Mouse (Mus musculus) intestine, embryonic 16.5 days (tissue): ENCODE results near the gene Deaf1. TPM values are rescaled to one million over a fixed set of nuclear protein-coding genes. Genes with fewer than 3 reads are reported as not detected.
A peak's percentile ranks its signal among the peaks of the same experiment; 100 is the strongest.

Experiments
- ATAC-seq: fragments of 200-750 bp; cut with Nextera tagmentation; 2 replicates; pipeline ENCODE4 v1.8.0; 2017; ENCODE audit warnings: moderate TSS enrichment, moderate library complexity
- H3K27ac ChIP-seq: fragments of 300-500 bp; sonication (generic); 2 replicates; pipeline ENCODE4 v1.5.1; 2014; ENCODE audit warnings: mild to moderate bottlenecking, low read length
- H3K27me3 ChIP-seq: fragments of 300-500 bp; sonication (generic); replicated peaks from 2 replicates; pipeline ENCODE4 v1.6.1; 2014; ENCODE audit warnings: low read length, control low read depth, mixed read lengths; ENCODE audit not compliant: control insufficient read depth, insufficient read depth
- H3K36me3 ChIP-seq: fragments of 300-500 bp; sonication (generic); 2 replicates; pipeline ENCODE4 v1.6.1; 2014; ENCODE audit warnings: low read length, control low read depth; ENCODE audit not compliant: control insufficient read depth, insufficient read depth
- H3K4me1 ChIP-seq: fragments of 300-500 bp; sonication (generic); 2 replicates; pipeline ENCODE4 v1.6.1; 2014; ENCODE audit warnings: low read length, control low read depth, mixed read lengths; ENCODE audit not compliant: control insufficient read depth, insufficient read depth
- H3K4me2 ChIP-seq: fragments of 300-500 bp; sonication (generic); 2 replicates; pipeline ENCODE4 v1.6.1; 2014; ENCODE audit warnings: low read depth, low read length, control low read depth
- H3K4me3 ChIP-seq: fragments of 300-500 bp; sonication (generic); 2 replicates; pipeline ENCODE4 v1.5.1; 2014; ENCODE audit warnings: mild to moderate bottlenecking, low read length
- H3K9ac ChIP-seq: fragments of 300-500 bp; sonication (generic); 2 replicates; pipeline ENCODE4 v1.6.1; 2014; ENCODE audit warnings: low read depth, low read length
- H3K9me3 ChIP-seq: fragments of 300-500 bp; sonication (generic); 2 replicates; pipeline ENCODE4 v1.6.1; 2016; ENCODE audit warnings: low read length, control low read depth; ENCODE audit not compliant: control insufficient read depth
- WGBS: fragments of 180-500 bp; shearing (Covaris S2); extraction: QIAGEN DNeasy Blood & Tissue Kit; methylation state at CpG from one replicate; pipeline ENCODE4 v1.1.7; 2014; 5-methylcytosine and 5-hydroxymethylcytosine counted together
- polyA plus RNA-seq: library from polyadenylated mRNA; unstranded; fragments of >200 nt; fragmentation: Nextera tagmentation; extraction: Ambion mirVana; gene quantifications from 2 replicates; pipeline ENCODE4 v1.2.1, GENCODE M21; 2015

Gene Deaf1
- polyA plus RNA-seq: 61.0 and 64.4 TPM in 2 replicates

- peaks cover 20% of the 10 kb centered on the region for H3K4me1 ChIP-seq
- peak within 1 kb of the TSS; percentile 71 for H3K4me3 ChIP-seq
- peak; percentile 95 for ATAC-seq
- H3K9ac ChIP-seq: peak within 1 kb of the TSS; percentile 95
- peak within 1 kb of the TSS; percentile 99 for H3K4me2 ChIP-seq
- no peaks in the 10 kb centered on the region for H3K27me3 ChIP-seq
- H3K36me3 ChIP-seq: peaks cover under 1% of the 10 kb centered on the region; the same call in 1 of the 2 replicates
- H3K27ac ChIP-seq: peak within 1 kb of the TSS; percentile 100
- no peaks in the 10 kb centered on the region for H3K9me3 ChIP-seq
- WGBS: under 1% methylated on average over 105 of the region's 105 CpGs
These were observed at the start of gene Deaf1, which contains the start of gene Tmem80 for GRCm38 (mm10) chr7:141327469-141328372. TSS of gene Deaf1 (minus strand) at chr7:141327690. TSS of gene Tmem80 (plus strand) at chr7:141327739.

DNA sequence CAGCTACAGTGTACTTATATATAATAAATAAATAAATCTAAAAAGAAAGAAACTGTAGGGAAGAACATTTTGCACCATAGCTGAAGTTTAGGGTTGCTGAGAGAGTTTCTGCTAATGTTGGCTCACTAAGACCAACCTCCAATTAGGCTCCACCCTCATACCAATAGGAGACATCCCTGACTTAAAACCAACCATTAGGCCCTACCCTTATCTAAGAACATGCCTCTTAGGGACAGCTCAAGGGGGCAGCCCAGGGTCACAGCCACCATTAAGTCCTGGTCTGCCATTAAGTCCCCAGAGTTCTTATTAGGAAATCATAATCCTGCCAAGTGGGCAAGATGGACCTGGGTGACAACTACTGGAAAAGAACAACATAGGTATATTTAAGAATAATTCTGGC is 46.9 kb upstream of the Deaf1 start:
- no peak for ATAC-seq

DNA sequence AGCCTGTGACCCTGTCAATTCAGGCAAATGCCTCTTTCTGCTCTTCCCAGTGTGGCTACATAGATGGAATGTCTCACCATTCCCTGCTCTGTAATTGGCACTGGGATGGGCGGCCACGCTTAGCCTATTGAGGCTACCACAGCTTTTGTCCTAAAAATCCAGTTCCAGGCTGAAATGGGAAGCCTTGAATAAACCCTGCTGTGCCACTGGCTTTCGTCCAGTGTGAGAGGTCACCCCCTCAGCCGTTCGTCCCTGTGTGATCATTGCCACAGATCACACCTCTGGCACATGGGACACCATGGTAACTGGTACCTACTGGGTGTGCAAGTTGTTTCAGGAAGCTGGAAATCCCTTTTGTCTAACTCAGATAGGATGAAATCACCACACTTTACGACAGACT is 46.1 kb upstream of the Deaf1 start:
- Histone ChIP-seq H3K9me3 (no peaks in the 10 kb centered on the region), H3K4me1 (0 out of 2 replicates have a peak, but pooled peaks cover 5% of the 10 kb centered on the region), H3K9ac (no peak overlapping the region), H3K4me3 (no peak overlapping the region), H3K27me3 (no peaks in the 10 kb centered on the region), H3K36me3 (no peaks in the 10 kb centered on the region), H3K27ac (0 out of 2 replicates have a peak overlapping the region, but pooled peaks have one; percentile 5), H3K4me2 (no peak overlapping the region)
- 68% methylated on average over 6 of the region's 6 CpGs for WGBS
- no peak for ATAC-seq

More for the DNA sequence above, 46.9 kb upstream of the Deaf1 start:
- Histone ChIP-seq H3K4me2 (no peak overlapping the region), H3K4me1 (0 out of 2 replicates have a peak, but pooled peaks cover 5% of the 10 kb centered on the region), H3K9me3 (no peaks in the 10 kb centered on the region), H3K4me3 (no peak overlapping the region), H3K9ac (no peak overlapping the region), H3K27me3 (no peaks in the 10 kb centered on the region), H3K27ac (no peak overlapping the region), H3K36me3 (no peaks in the 10 kb centered on the region)

DNA sequence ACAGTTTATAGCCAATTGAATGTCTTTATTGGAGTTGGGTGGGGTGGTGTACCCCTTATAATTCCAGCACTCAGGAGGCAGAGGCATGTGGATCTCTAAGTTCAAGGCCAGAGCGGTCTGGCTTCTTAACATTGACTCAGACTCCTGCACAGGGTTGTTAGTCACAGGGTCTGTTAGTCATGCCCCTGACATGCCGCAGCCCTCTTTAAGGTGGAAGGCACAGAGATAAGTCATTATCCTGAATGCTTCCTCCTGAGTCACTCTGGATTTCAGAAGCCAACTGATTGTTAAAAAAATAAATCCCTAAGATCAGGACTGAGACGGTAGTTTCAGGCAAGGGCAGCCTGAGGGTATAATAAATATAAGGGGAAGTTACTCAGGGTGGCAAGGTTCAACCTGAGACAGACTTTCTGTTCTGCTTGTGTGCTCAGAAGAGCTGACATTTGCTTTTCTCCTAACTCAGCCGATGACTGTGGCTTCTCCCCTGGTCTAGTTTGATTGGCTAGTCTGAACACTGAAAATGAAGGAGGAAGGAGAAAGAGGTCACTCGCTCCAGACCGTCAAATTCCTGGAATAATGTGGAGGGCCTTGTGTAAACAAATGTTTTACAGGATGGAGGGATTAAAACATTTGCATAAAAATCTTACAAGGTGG is 44.6 kb upstream of the Deaf1 start:
- Histone ChIP-seq H3K9ac (0 out of 2 replicates have a peak overlapping the region, but pooled peaks have one; percentile 10), H3K27ac (peak overlapping the region; percentile 75), H3K36me3 (no peaks in the 10 kb centered on the region), H3K27me3 (no peaks in the 10 kb centered on the region), H3K9me3 (no peaks in the 10 kb centered on the region), H3K4me2 (no peak overlapping the region), H3K4me1 (0 out of 2 replicates have a peak, but pooled peaks cover 5% of the 10 kb centered on the region), H3K4me3 (no peak overlapping the region)
- ATAC-seq: peak; percentile 85
- WGBS: 33% methylated on average over 6 of the region's 6 CpGs

- no peaks in the 10 kb centered on the region for H3K9me3 ChIP-seq
- H3K4me1 ChIP-seq: 0 out of 2 replicates have a peak, but pooled peaks cover 5% of the 10 kb centered on the region
- H3K27me3 ChIP-seq: no peaks in the 10 kb centered on the region
- H3K4me2 ChIP-seq: no peak overlapping the region
- H3K36me3 ChIP-seq: no peaks in the 10 kb centered on the region
- no peak for ATAC-seq
- WGBS: 63% methylated on average over 5 of the region's 5 CpGs
- no peak overlapping the region for H3K4me3 ChIP-seq
- H3K9ac ChIP-seq: no peak overlapping the region
- H3K27ac ChIP-seq: no peak overlapping the region
These were observed 42.4 kb upstream of the Deaf1 start for GRCm38 (mm10) chr7:141369918-141370317.

- H3K4me3 ChIP-seq: no peak overlapping the region
- no peak overlapping the region for H3K27ac ChIP-seq
- H3K4me1 ChIP-seq: 0 out of 2 replicates have a peak, but pooled peaks cover 5% of the 10 kb centered on the region
- H3K9me3 ChIP-seq: no peaks in the 10 kb centered on the region
- H3K27me3 ChIP-seq: no peaks in the 10 kb centered on the region
- H3K36me3 ChIP-seq: no peaks in the 10 kb centered on the region
- ATAC-seq: no peak
- 83% methylated on average over 4 of the region's 4 CpGs for WGBS
- H3K9ac ChIP-seq: no peak overlapping the region
- no peak overlapping the region for H3K4me2 ChIP-seq
These were observed 39.9 kb upstream of the Deaf1 start for GRCm38 (mm10) chr7:141367358-141367757.

DNA sequence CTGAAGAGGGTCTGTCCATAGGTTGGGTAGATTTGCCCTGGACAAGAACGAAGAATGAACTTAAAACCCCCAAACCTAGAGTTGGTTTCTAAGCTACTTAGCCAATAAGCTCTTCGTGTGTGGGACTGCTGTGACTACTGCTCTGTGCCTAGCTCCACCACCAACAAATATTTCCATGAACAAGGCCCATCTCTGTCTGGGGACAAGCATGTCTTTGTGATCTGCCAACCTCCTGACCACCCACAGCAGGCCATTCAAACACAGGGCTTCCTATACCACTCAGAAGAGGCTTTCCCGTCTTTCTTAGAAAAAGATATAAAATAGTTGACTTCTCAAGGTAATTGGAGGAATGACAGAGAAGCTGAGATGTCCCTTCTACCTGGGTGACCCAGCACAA is 37.6 kb upstream of the Deaf1 start:
- H3K9ac ChIP-seq: no peak overlapping the region
- no peaks in the 10 kb centered on the region for H3K9me3 ChIP-seq
- H3K36me3 ChIP-seq: no peaks in the 10 kb centered on the region
- peaks cover 9% of the 10 kb centered on the region; the same call in 1 of the 2 replicates for H3K4me1 ChIP-seq
- H3K4me2 ChIP-seq: no peak overlapping the region
- H3K4me3 ChIP-seq: no peak overlapping the region
- H3K27me3 ChIP-seq: no peaks in the 10 kb centered on the region
- 69% methylated on average over 3 of the region's 3 CpGs for WGBS
- ATAC-seq: no peak
- H3K27ac ChIP-seq: no peak overlapping the region

DNA sequence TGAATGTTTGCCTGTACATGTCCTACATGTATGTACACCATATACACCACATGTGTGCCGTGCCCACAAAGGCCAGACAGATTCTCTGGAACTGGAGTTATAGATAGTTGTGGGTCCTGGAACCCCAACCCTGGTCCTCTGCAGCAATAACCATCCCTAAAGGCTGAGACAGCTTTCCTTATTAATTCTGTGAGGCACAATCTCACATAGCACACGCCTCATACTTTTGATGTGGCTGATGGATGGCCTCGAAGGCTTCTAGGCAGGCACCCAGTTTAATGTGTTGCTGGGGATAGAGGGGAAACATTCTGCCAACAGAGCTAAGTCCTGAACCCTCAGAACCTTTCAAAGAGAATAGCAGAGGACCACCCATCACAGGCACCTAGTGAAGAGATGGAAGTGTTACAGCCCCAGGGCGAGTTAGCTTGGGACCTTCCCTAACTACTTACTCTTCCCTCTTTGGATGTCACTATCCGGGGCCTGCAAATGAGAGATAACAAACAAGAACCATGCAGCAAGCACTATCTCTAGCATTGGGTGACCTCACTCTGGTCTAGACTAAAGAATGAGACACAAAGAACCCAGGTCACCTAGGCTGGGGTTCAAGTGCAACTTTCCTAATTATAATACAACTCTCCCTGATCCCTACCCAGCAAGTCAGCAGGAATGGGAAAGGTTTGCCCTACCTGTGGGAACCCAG is 37.0 kb upstream of the Deaf1 start:
- H3K36me3 ChIP-seq: no peaks in the 10 kb centered on the region
- H3K4me2 ChIP-seq: no peak overlapping the region
- H3K9me3 ChIP-seq: no peaks in the 10 kb centered on the region
- no peak overlapping the region for H3K9ac ChIP-seq
- no peak overlapping the region for H3K27ac ChIP-seq
- H3K4me1 ChIP-seq: peaks cover 9% of the 10 kb centered on the region; the same call in 1 of the 2 replicates
- no peaks in the 10 kb centered on the region for H3K27me3 ChIP-seq
- WGBS: 79% methylated on average over 5 of the region's 5 CpGs
- ATAC-seq: 0 out of 2 replicates have a peak, but pooled peaks have one; percentile 26
- H3K4me3 ChIP-seq: no peak overlapping the region

DNA sequence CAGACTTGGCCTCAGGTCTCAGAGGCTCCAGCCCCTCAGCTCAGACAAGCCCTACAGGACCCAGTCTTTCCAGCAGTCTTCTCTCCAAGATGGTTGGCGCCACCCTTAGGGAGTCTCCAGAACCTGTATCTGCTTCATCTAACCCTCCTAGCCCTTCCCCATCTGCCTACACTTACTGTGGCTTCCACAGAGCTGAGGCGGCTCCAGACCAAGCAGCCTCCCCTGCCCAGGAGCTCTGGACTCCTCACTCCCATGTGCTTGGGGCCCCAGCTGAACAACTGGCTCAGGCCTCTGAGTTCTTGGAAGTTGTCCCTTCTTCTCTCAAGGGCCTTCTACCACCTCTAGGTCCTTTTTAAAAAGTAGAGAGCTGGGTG is 36.2 kb upstream of the Deaf1 start:
- Histone ChIP-seq H3K4me3 (no peak overlapping the region), H3K4me1 (peaks cover 9% of the 10 kb centered on the region; the same call in 1 of the 2 replicates), H3K9me3 (no peaks in the 10 kb centered on the region), H3K36me3 (no peaks in the 10 kb centered on the region), H3K9ac (no peak overlapping the region), H3K27ac (no peak overlapping the region), H3K27me3 (no peaks in the 10 kb centered on the region), H3K4me2 (no peak overlapping the region)
- 0 out of 2 replicates have a peak, but pooled peaks have one; percentile 1 for ATAC-seq
- WGBS: 74% methylated on average over 2 of the region's 2 CpGs
